Mouse (Mus musculus) embryonic facial prominence, embryonic 11.5 days (tissue): Measurements from ENCODE around the gene Slc4a1. TPM values are rescaled to one million over a fixed set of nuclear protein-coding genes. Genes with fewer than 3 reads are reported as not detected.

Experiments
- ATAC-seq: fragments of 200-750 bp; cut with Nextera tagmentation; replicated peaks from 2 replicates; pipeline ENCODE4 v1.8.0; 2017; ENCODE audit warnings: low read depth; ENCODE audit not compliant: insufficient number of reproducible peaks, low FRiP score, low TSS enrichment
- DNase-seq: peaks from one replicate; pipeline ENCODE4 v3.0.0-alpha.2; 2015; ENCODE audit warnings: low spot score
- H3K27ac ChIP-seq: fragments of 300-500 bp; sonication (generic); replicated peaks from 2 replicates; pipeline ENCODE4 v1.5.1; 2014; ENCODE audit warnings: mild to moderate bottlenecking, low read depth, low read length, control low read depth
- H3K27me3 ChIP-seq: fragments of 300-500 bp; sonication (generic); 2 replicates; pipeline ENCODE4 v1.6.1; 2014; ENCODE audit warnings: mild to moderate bottlenecking, low read length, moderate library complexity, mixed read lengths; ENCODE audit not compliant: control insufficient read depth, insufficient read depth
- H3K36me3 ChIP-seq: fragments of 300-500 bp; sonication (generic); replicated peaks from 2 replicates; pipeline ENCODE4 v1.6.1; 2014; ENCODE audit warnings: low read depth, mild to moderate bottlenecking, low read length, moderate library complexity, mixed read lengths; ENCODE audit not compliant: control insufficient read depth, insufficient read depth
- H3K4me1 ChIP-seq: fragments of 300-500 bp; sonication (generic); 2 replicates; pipeline ENCODE4 v1.6.1; 2014; ENCODE audit warnings: low read length, mixed read lengths; ENCODE audit not compliant: control insufficient read depth, insufficient read depth
- H3K4me2 ChIP-seq: fragments of 300-500 bp; sonication (generic); 2 replicates; pipeline ENCODE4 v1.6.1; 2014; ENCODE audit warnings: low read depth, mild to moderate bottlenecking, control low read depth, low read length, moderate library complexity
- H3K4me3 ChIP-seq: fragments of 300-500 bp; sonication (generic); 2 replicates; pipeline ENCODE4 v1.5.1; 2014; ENCODE audit warnings: low read depth, low read length, control low read depth
- H3K9ac ChIP-seq: fragments of 300-500 bp; sonication (generic); replicated peaks from 2 replicates; pipeline ENCODE4 v1.6.1; 2014; ENCODE audit warnings: mild to moderate bottlenecking, control low read depth, low read length
- H3K9me3 ChIP-seq: fragments of 300-500 bp; sonication (generic); replicated peaks from 2 replicates; pipeline ENCODE4 v1.6.1; 2016; ENCODE audit warnings: mild to moderate bottlenecking, low read length, inconsistent platforms, mixed read lengths; ENCODE audit not compliant: control insufficient read depth
- WGBS: fragments of 180-500 bp; shearing (Covaris S2); extraction: QIAGEN DNeasy Blood & Tissue Kit; methylation state at CpG from one replicate; pipeline ENCODE4 v1.1.7; 2014; 5-methylcytosine and 5-hydroxymethylcytosine counted together
- polyA plus RNA-seq: library from polyadenylated mRNA; unstranded; fragments of >200 nt; fragmentation: Nextera tagmentation; extraction: Ambion mirVana; gene quantifications from 2 replicates; pipeline ENCODE4 v1.2.1, GENCODE M21; 2014

Slc4a1 gene
- polyA plus RNA-seq, 1 experiment from 2014 or later: 25.8 TPM

DNA sequence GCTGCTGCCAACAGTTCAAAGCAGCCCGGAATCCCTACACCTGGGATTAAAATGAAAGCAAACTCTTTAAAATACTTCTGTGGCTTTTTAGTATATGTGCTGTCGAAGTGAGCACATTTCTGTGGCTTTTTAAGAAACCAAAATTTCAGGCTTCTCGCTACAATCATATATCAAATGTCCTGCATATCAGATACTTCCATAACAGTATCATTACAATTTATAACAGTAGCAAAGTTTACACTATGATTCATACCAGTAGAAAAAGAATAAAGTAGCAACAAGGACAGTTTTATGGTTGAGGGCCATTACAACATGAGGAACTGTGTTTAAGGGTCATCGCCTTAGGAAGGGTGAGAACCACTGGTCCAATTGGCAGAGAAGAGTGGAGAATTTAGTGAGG lies 24.9 kb downstream of the Slc4a1 start:
- Histone ChIP-seq H3K4me3 (no peak overlapping the region), H3K27me3 (no peaks in the 10 kb centered on the region), H3K36me3 (no peaks in the 10 kb centered on the region), H3K4me2 (no peak overlapping the region), H3K4me1 (no peaks in the 10 kb centered on the region), H3K9ac (no peak overlapping the region), H3K27ac (no peak overlapping the region), H3K9me3 (no peaks in the 10 kb centered on the region)
- 92% methylated on average over 4 of the region's 4 CpGs for WGBS
- ATAC-seq: no peak
- DNase-seq: no peak

DNA sequence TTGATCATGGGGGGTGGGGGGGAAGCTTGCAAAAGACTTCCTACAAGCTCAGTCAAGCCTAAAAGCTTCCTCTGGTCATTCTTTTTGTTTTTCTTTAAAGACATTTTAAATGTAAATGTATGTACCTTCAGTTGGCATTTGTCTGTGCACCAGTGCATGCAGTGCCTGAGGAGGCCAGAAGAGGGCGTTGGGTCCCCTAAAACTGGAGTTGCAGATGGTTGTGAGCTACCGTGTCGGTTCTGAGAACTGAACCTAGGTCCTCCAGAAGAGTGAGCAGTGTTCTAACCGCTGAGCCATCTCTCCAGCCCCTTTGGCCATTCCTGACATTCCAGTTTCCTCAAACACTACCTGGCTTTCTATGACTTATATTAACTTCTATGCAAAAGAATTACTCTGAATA lies 26.4 kb downstream of the Slc4a1 start:
- 58% methylated on average over 4 of the region's 4 CpGs for WGBS
- Histone ChIP-seq H3K27ac (no peak overlapping the region), H3K4me1 (no peaks in the 10 kb centered on the region), H3K9ac (no peak overlapping the region), H3K9me3 (no peaks in the 10 kb centered on the region), H3K4me3 (no peak overlapping the region), H3K4me2 (no peak overlapping the region), H3K27me3 (no peaks in the 10 kb centered on the region), H3K36me3 (no peaks in the 10 kb centered on the region)
- DNase-seq: no peak
- no peak for ATAC-seq

DNA sequence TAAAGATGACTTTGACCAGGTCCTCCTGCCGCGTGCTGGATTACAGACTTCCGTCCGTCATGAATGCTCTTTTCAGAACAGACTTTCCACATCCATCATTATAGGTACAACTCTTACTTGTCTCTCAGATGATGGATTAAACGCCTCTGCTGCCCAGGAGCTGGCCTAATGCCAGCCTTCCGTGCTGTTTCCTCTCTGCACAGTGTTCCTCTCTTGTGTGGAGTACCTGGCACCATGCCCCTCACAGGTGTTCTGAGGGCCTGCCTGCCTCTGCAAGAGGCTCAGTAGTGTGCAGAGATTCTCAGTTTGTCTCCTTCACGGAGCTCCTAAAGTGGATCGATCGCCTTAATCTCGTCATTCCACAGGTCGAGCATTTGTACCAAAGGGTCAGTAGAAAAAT lies 26.8 kb downstream of the Slc4a1 start:
- Histone ChIP-seq H3K36me3 (no peaks in the 10 kb centered on the region), H3K27me3 (no peaks in the 10 kb centered on the region), H3K27ac (no peak overlapping the region), H3K9ac (no peak overlapping the region), H3K4me3 (no peak overlapping the region), H3K4me1 (no peaks in the 10 kb centered on the region), H3K9me3 (no peaks in the 10 kb centered on the region), H3K4me2 (no peak overlapping the region)
- no peak for ATAC-seq
- no peak for DNase-seq
- WGBS: 83% methylated on average over 11 of the region's 11 CpGs

DNA sequence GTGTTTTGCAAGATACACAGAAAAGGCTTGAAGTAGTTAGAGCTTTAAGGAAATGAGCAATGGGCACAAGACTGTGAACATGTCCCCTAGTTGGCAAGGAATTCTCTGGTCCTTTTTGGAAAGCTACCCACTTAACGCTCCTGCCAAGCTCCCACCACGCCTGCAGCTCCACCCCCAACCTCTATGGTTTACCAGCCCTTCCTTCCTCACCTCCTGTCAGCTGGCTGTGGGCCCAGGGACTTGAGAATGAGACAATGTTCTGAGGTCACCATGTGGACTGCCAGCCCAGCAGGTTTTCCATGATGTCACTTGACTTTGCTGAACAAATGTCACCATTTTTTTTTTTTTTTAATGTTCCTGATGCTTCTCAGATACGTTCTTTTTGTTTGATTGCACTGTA lies 27.4 kb downstream of the Slc4a1 start:
- Histone ChIP-seq H3K27ac (no peak overlapping the region), H3K4me3 (no peak overlapping the region), H3K4me1 (no peaks in the 10 kb centered on the region), H3K27me3 (no peaks in the 10 kb centered on the region), H3K36me3 (no peaks in the 10 kb centered on the region), H3K4me2 (no peak overlapping the region), H3K9ac (no peak overlapping the region), H3K9me3 (no peaks in the 10 kb centered on the region)
- DNase-seq (no peak), ATAC-seq (no peak)
- WGBS: 53% methylated on average over 3 of the region's 3 CpGs

- Histone ChIP-seq H3K27me3 (no peaks in the 10 kb centered on the region), H3K27ac (no peak overlapping the region), H3K9ac (no peak overlapping the region), H3K4me3 (no peak overlapping the region), H3K4me1 (no peaks in the 10 kb centered on the region), H3K4me2 (no peak overlapping the region), H3K36me3 (no peaks in the 10 kb centered on the region), H3K9me3 (no peaks in the 10 kb centered on the region)
- DNase-seq: no peak
- WGBS: 67% methylated on average over 1 of the region's 1 CpGs
- ATAC-seq: no peak
These were observed 28.1 kb downstream of the Slc4a1 start for GRCm38 (mm10) chr11:102337921-102338320.

DNA sequence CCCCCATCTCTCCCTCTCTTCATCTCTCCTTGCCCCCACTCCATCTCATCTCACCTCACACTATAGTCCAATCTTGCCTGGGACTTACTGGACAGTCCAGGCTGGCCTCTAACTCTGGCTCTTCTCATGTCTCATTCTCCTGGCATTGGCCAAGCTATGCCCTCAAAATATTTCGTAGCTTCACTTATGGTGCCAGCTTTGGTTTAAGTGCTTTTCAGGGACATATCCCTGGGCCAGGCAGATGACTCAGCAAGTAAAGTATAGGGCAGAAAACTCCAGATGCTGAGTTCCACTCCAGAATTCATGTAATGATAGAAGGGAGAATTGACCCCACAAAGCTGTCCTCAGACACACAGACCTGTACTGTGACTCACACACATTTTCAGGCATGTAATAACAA lies 29.8 kb downstream of the Slc4a1 start:
- H3K27ac ChIP-seq: no peak overlapping the region
- H3K9me3 ChIP-seq: no peaks in the 10 kb centered on the region
- WGBS: 93% methylated on average over 1 of the region's 1 CpGs

GRCm38 (mm10) chr11:102334973-102335700 lies 30.9 kb downstream of the Slc4a1 start:
- 40% methylated on average over 9 of the region's 9 CpGs for WGBS
- no peaks in the 10 kb centered on the region for H3K27me3 ChIP-seq

More for the DNA sequence above, 29.8 kb downstream of the Slc4a1 start:
- Histone ChIP-seq H3K9ac (no peak overlapping the region), H3K4me1 (no peaks in the 10 kb centered on the region), H3K36me3 (no peaks in the 10 kb centered on the region), H3K4me3 (no peak overlapping the region), H3K4me2 (no peak overlapping the region), H3K27me3 (no peaks in the 10 kb centered on the region)
- ATAC-seq (no peak), DNase-seq (no peak)

GRCm38 (mm10) chr11:102334010-102334409 lies 32.0 kb downstream of the Slc4a1 start:
- Histone ChIP-seq H3K9me3 (no peaks in the 10 kb centered on the region), H3K4me1 (no peaks in the 10 kb centered on the region), H3K27me3 (no peaks in the 10 kb centered on the region), H3K36me3 (no peaks in the 10 kb centered on the region), H3K4me2 (no peak overlapping the region), H3K4me3 (no peak overlapping the region), H3K9ac (no peak overlapping the region), H3K27ac (no peak overlapping the region)
- WGBS: 67% methylated on average over 4 of the region's 4 CpGs
- ATAC-seq: no peak
- no peak for DNase-seq

More at GRCm38 (mm10) chr11:102334973-102335700, 30.9 kb downstream of the Slc4a1 start:
- DNase-seq: no peak
- no peak for ATAC-seq
- Histone ChIP-seq H3K4me2 (no peak overlapping the region), H3K27ac (no peak overlapping the region), H3K36me3 (no peaks in the 10 kb centered on the region), H3K9ac (no peak overlapping the region), H3K9me3 (no peaks in the 10 kb centered on the region), H3K4me1 (no peaks in the 10 kb centered on the region), H3K4me3 (no peak overlapping the region)
